Mouse (Mus musculus) C2C12 (cell line): ENCODE results near the gene Mpg.

ENCODE experiments used
- CEBPB ChIP-seq: IDR thresholded peaks from one replicate; pipeline ENCODE4 v1.6.1; 2011; ENCODE audit warnings: low read depth, mild to moderate bottlenecking, control low read depth, moderate library complexity
- CTCF ChIP-seq: IDR thresholded peaks from one replicate; pipeline ENCODE4 v1.5.1; 2011; ENCODE audit not compliant: control insufficient read depth, insufficient read depth, insufficient read length
- FOSL1 ChIP-seq: IDR thresholded peaks from one replicate; pipeline ENCODE4 v1.8.0; 2011; ENCODE audit warnings: mild to moderate bottlenecking, low read length; ENCODE audit not compliant: poor library complexity, insufficient read depth, severe bottlenecking
- MAX ChIP-seq: IDR thresholded peaks from one replicate; pipeline ENCODE4 v1.6.1; 2011; ENCODE audit warnings: mild to moderate bottlenecking, control low read depth
- MYOD1 ChIP-seq: IDR thresholded peaks from one replicate; pipeline ENCODE4 v1.6.1; 2011; ENCODE audit warnings: low read depth; ENCODE audit not compliant: control insufficient read depth, insufficient read length
- MYOG ChIP-seq: IDR thresholded peaks from one replicate; pipeline ENCODE4 v1.6.1; 2011; ENCODE audit not compliant: control insufficient read depth, insufficient read length; ENCODE audit errors: extremely low read depth
- USF1 ChIP-seq: IDR thresholded peaks from one replicate; pipeline ENCODE4 v1.6.1; 2011; ENCODE audit warnings: low read depth, mild to moderate bottlenecking, control low read depth, moderate library complexity

GRCm38 (mm10) chr11:32281416-32282144, 55.3 kb downstream of the Mpg start:
- TF ChIP-seq CTCF (no peak), USF1 (no peak), FOSL1 (no peak), MAX (no peak), MYOG (no peak), MYOD1 (no peak), CEBPB (no peak)
